Mouse (Mus musculus) frontal cortex, postnatal 10 days (tissue): ENCODE measurements at regions not wholly inside any gene's neighbourhood (a gene's known extent, or its start where the extent isn't known, plus 50 kb on each side); places are given as distances from the start of the nearest gene placed in this dataset.

ENCODE experiments used
- DNase-seq, 2 experiments: peaks; one replicate each; pipeline ENCODE4 v3.0.0; 2022; ENCODE audit warnings: low spot score in 2 of 2, mixed read lengths in 1 of 2

DNA sequence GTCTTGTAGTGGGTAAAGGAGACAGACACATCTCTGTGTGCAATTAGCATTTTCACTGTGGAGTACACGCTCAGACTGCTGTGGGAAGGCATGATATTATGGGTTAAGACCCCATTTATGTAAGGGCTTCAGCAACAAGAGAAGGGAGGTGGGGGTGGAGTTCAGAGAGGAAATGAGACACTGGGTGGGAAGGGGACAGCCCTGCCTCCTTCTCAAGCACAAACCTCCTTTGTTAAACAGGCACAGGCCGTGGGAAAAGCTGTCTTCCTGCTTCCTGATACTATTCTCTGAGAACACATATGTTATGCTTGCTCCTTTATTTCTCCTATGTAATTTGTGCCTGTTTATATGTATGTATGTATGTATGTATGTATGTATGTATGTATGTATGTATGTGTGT lies 237.4 kb upstream of the Cxcr4 start:
- no peak for DNase-seq

DNA sequence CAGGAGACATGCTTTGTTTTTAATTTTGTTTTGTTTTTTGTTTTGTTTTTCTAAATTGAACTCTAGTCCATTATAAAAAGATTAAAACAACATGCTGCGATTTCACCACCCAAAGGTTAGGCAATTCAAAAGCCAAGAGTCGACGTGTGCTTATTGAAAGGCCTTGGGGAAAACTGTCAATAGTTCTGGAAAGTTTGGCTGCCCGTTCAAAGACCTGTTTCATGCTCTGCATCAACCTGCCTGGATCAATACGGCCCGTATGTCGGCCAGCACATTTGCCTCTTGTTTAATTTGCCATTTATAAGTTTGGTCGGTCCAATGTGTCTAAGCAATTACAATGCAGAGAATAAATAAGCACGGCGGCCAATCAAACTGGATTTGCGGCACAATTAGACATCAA lies 234.3 kb upstream of the Cxcr4 start:
- no peak for DNase-seq

DNA sequence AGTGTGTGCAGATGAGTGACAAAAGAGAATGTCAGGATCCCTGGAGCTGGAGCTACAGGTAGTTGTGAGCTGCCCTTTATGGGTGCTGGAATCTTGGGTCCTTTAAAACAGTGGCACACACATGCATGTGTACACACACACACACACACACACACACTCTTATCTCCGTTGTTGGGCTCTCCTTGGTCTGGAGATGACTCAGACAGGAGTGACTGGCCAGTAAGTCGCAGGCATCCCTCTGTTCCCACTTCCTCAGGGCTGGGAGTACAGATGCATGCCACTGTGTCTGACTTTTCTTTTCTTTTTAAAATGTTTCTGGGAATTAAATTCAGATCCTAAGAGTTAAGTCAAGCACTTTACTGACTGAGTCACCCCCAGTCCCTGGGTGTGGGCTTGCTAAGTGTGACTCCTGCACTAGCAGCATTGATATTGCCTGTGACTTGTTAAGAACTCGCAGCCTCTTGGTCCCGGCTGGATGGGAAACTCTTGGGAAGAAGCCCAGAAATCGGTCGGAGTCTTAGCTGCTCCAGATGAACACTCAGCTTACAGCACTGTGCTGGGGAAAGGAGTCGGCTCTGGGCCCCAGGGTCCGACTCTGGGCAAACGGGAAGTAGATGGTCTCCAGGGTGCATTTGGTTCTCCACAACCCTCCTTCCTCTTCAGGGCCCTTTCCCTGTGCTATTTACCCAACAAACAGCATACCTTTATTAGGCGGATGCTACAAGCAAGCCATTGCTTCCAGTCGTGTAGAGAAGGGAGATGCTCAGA lies 233.0 kb upstream of the Cxcr4 start:
- DNase-seq = no peak

DNA sequence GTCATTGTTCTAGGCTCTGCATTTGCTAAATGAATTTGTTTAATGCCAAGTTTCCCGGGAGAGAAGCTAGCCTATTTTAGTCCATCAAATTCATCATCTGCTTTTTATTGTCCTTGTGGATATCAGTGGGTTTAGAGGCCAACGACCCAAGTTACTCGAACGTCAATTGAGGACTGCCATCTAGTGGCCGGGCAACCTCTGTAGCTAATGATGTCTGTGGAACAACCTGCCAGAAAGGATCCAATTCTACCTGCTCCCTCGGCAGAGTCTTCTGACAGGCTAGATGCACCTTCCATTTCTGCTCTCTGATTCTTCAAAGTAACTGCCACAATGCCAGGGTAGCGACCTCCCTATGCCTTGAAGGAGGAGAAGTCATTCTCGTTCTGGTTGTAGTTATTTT lies 232.1 kb upstream of the Cxcr4 start:
- peak in 1 of 2 experiments; percentile 51 for DNase-seq

DNA sequence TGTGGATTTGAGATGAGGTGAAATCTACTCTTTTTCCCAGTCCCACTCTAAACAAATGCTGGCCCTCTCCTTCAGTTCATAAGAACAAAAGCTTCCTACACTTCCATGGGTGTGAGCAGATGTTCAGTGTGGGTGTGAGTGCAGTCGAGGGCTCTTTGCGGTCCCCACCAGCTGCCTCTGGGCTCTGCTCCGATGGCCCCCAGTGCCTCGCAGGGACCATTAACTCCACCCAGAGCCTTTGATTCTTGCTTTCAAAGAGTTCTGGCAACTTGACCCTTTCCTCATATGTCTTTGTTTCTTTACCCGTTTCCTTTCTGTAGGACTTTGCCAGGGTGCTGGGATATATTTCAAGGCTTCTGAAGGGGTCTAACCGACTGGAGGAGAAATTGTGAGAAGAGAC lies 229.9 kb upstream of the Cxcr4 start:
- DNase-seq = no peak

DNA sequence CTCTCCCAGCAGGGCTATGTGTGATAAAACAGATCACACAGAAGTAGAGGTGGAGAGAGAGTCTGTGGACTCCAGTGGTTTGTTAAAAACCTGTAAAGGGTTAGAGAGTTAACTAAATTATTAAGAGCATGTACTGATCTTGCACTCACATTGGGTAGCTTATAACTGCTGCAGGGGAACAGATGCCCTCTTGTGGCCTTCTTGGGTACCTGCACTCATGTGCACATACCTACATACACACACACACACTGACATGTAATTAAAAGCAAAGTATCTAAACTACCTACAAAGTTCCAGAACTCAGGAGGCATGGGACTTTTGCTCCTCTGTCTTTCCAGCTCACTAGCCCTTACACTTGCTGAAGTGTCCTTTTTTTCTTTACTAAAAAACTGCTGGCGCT lies 228.4 kb upstream of the Cxcr4 start:
- DNase-seq = no peak

DNA sequence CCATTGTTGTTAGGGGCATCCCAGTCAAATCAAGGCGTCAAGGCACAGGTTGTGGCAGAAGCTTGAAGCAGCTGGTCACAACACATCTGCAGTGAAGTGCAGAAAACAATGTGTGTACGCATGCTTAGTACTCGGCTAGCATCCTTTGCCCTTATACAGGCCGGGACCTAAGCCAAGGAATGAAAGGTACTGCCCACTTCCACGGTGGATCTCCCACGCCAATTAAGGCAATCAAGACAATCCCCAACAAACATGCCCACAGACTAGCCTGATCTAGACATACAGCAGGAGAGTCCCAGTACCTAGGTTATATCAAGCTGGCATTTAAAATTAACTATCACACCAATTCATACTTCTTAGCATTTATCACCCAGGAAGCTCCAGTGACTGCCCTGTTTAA lies 227.5 kb upstream of the Cxcr4 start:
- no peak for DNase-seq

DNA sequence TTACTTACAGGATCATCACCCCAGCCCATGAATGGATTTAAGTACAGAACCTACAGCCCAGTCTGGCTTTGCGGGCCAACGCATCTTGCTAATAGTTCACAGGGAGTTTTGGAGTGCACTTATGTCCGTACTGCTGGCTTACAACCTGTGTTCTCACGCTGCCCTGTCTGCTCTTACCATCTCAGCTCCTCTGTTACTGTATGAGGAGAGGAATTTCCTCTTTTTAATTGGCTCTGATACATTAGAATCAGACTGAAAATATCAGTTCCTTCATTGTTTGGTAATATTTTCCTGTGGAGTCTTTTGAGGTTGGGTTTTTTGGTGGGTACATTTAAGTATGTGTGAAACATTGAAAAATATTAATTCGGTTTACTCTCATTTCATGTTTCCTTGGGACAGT lies 221.3 kb upstream of the Cxcr4 start:
- no peak for DNase-seq

DNA sequence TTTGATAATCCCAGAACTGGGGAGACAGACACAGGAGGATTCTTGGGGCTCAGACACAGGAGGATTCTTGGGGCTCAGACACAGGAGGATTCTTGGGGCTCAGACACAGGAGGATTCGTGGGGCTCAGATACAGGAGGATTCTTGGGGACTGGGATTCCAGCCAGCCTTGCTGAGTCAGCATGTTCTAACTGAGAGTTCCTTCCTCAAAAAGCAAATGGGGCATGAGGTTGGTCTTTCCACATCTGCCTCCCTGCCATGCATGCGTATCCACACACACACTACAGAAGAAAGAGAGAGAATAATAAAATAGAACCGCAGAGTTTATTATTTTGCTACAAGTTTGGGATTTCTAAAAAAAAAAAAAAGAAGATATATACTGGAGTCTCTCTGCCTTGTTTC lies 218.8 kb upstream of the Cxcr4 start:
- no peak for DNase-seq

DNA sequence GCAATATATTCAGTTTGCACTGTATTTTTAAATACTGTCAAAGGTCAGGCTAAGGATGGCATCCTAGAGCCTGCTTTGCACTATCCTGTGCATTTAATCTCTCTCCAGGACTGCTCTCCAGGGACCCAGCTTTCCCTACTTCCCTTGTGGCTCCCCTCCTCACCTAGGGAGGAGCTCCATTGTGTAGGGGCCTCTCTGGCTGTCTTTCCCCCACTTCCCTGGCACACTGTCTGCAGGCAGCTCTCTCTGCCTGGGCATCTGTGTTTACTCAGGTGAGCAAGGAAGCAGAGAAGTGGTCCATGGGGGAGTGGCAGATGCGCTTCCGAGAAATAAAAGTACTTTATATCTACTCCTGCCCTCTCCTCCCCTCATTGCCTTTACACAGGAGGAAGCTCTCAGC lies 218.0 kb upstream of the Cxcr4 start:
- no peak for DNase-seq

DNA sequence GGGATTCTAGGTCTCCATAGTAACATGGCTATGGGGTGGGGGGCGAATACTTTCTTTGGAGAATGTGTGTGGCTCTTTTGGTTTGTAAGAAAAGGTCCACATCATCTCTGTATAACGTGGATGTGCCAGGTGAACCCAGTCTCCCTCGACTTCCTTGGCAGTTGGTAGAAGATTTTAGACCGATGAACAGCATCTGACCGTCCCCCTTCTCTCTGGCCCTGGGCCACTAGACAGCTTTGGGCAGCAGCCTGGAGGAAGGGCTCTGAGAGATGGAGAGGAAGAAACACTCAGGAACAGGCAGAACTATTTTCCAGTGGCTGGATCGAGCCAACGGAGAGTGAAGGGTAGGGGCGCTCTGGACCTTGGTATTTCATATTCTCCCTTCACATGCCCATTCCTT lies 217.5 kb upstream of the Cxcr4 start:
- DNase-seq = no peak

DNA sequence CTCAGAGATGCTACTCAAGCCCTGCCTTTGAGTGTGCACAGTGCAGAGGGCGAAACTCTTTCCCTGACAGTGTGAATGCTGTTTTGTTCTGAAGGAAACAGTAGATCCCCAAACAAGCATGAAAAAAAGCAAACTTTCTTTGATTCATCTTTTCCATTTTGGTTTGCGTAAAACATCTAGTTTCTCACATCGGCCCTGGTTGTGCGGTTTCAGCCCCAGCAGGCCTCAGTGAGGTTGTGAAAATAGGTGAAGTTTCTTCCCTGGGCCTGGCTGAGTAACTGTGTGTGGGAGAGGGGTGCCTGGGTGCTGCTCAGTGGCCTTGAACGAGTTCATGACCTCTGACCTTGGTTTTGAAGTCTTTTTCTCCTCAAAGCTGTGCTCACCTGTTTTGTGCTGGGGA lies 216.5 kb upstream of the Cxcr4 start:
- no peak for DNase-seq

DNA sequence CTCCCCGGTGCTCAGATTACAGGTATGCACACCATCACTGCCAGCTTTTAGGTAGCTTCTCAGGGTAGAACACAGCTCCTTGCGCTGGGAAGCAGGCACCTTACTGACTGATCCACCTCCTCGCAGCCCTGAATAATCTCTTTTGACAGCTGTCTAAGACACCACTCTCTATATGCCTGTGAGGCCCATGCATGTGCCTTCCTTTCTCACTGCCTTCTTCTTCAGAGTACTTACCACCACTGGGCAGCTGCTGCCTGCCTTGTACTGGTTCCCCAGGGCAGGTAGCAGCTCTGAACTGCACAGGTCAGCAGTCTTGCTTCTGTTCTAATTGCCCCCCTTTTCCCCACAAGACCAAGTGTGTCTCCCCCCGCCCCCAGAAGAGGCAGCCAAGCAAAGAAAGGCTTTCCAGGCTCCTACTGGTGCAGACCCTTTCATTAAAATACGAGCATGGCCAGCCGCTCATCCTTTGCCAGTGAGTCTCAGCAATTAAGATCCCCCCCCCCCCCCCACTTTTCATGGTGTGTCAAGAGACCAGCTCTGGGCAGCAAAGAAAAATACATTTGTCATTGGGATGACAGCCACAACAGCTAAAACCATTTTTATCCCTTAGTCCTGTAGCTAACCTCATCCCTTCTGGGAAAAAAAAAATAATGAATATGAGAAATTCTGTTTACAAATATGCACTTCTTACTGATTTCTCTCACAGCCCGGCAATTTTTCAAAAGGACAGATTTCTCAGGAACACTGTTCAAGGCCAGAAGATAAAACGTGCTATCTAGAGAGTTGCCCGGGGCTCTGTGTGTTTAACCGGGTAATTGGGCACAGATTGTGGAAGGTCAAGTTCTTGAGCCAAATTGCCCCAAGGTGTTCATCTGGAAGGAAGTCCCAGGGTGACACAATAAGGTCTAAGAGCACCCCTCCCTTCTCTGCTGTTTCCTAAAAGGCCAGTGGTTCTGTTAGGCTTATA lies 213.9 kb upstream of the Cxcr4 start:
- no peak for DNase-seq

DNA sequence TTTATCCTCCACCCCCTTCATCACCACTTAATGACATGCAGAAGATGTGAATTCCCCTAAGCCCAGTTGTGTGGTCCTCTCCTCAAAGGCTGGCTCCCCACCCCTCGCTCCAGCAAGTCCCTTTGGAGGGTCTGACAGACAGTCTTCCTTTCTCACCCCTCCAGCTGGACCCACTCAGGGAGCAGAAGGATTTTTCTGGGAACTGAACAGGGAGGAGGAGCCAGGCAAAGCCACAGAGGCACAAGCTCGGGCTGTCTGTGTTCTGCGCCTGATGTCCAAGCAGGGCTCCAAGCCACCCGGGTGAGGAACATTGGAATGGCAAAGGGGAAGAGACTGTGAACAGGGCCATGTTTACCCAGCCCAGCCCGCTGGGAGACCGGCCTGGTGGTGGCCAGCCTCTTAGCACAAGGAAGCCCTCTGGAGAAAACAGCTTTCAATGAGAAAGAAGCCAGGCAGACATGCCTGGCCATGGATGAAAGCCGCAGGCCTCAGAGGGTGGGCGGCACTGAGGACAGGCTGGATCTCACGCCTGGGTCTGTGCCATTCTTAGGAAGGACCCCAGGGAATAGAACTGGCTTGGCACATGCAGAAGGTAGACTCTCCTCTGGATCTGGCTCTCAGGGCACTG lies 211.5 kb upstream of the Cxcr4 start:
- peak in 1 of 2 experiments; percentile 24 for DNase-seq

DNA sequence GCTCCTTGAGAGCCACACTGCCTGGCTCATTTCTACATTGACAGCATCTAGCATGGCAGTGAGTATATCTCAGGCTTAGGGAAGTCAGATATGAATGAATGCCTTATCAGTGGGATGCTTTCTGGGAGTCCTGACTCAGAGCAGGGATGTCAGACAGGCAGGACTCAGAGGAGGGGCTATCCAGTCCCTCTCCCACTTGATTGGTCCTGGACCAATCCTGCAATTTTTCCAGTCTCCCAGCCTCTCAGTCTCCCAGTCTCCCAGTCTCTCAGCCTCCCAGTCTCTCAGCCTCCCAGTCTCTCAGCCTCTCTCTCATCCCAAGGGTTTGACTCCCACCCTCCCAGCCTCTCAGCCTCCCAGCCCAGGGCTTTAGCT lies 211.0 kb upstream of the Cxcr4 start:
- no peak for DNase-seq

DNA sequence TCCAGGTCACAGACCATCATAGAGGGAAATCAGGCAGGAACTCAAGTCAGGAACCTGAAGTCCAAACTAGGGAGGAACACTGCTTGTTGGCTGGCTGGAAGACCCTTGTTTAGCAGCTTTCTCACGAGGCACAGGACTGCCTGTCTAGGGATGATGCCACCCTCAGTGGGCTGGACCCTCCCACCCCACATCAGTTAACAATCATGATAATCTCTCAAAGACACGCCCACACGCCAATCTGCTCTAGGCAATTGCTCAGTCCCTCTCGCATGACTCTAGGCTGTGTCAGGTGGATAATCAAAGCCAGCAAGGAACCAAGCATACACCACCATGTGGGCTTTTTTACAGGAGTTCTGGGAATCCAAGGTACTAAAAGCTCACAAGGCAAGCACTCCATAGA lies 206.6 kb upstream of the Cxcr4 start:
- DNase-seq = no peak

DNA sequence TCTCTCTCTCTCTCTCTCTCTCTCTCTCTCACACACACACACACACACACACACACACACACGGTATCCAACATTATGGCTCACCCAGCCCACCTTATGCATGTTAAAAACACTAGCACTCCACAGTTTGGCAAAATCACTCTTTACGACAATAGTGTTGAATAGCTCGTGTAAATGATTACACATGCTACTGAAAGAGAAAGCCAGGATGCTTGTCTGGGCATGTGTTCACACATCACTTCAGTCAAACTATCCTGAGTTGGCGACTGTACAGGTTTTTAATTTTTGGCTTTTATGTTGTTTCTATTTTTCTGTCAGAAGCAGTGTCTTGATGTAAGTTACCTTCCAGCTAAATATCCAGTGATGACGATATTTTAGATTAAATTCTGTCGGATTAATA lies 203.6 kb upstream of the Cxcr4 start:
- no peak for DNase-seq

DNA sequence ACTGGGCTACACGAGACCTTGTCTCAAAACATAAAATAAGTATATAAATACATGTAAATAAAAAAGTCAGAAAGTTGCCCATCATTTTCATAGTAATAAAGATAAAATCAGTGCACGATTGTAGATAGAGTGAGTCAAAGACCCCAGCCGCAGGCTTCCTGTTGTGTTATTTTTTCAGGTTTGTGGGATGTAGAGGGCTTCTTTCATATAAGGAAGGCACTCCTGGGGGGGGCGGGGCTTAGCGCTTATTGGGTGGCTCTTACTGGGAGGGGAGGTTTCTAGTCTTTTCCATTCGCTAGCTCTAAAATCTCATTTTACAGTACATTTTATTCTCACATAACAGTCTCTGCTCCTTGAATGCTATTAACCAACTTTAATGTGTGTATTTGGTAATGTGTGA lies 198.8 kb upstream of the Cxcr4 start:
- DNase-seq = no peak

DNA sequence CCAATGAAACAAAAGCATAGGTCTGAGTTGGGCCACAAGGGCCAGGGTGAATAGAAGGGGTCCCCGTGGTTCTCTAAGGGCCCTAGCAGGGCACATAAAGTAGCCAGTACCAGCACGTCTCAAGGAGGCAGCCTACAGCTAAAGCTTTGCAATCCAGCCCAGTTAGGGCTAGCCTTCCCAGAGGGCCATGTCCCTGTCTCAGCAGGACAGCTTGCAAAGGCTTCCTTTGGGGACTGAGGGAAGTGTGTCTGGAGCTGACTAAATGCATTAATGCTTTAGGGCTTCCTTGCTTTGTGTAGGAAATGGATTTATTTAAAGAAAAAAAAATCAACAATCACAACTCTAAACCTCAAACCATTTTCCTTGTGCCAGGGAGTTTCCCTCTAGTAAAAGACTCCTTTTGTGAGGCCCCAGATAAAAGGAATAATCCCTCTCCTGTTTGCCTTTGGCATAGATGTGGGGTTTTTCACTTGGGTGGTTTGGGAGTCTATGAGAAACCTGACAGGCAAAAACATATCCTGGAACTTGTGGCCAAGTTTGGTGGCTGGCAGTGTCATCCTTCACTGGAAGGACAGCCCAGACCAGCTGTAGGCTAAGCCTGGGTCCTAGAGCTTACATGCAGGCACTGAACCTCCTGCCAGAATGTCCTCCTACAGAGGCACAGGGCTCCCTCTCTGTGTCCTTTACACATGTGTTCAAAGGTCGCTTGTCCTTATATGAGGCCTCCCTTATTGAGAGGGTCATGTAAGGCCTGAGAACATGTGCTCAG lies 197.7 kb upstream of the Cxcr4 start:
- DNase-seq = no peak

DNA sequence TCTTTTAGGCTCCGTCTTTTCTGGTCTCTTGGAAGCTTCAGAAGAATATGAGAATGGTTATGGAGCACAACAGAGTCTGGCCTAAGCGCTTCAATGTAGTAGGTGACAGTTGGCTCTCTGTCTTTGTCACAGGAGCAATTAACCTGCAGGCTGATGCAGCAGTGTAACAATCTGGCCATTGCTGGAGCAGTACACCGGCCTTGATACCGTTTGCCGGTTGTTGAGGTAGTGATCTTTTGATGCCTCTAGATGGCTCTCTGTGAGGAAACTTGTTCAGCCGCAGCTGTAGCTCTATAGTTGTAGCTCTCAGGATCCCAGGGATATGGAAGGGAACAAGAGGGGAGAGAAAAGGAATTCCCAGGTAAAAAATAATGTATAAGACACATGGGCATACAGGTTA lies 196.1 kb upstream of the Cxcr4 start:
- DNase-seq = no peak

DNA sequence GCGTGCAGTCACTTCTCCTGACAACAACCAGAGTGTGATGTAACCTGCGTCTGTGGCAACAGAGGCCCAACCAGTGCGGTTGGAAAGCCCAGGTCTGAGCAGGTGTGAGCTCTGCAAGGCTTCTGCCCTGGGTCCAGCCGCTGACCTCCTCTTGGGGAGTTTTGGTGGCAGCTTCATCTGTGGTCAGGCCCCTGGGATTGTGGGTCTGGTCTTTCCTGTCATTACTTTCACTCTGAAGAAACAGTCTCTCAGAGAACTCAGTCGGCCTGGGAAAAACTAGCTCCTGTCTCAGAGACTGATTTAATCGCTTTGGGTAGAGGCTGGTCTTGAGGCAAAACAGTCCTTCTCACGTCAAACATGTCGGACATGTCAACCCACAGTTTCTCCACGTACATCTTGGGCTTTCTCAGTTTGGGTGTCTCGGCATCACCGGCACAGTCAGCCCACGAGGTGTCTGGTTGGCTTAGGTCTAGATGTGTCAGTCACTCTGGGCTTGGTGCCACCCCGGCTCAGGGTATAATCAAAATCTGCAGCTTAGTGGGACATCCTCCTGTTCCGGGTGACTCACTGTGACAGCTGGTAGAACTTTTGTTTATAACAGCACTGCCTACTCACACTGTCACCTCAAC lies 195.0 kb upstream of the Cxcr4 start:
- DNase-seq = peak; percentile 23 to 67
